Mouse (Mus musculus): ENCODE results near the gene Gata3. TPM values are rescaled to one million over a fixed set of nuclear protein-coding genes. Genes with fewer than 3 reads are reported as not detected.

Gene Gata3
- polyA plus RNA-seq, 3 experiments from 2014 or later, result 131 to 148 (median 135) TPM

GRCm38 (mm10) chr2:9871141-9871716, 18.6 kb downstream of the Gata3 start:
- ATAC-seq, result peak; percentile 20

GRCm38 (mm10) chr2:9867092-9867825, 22.6 kb downstream of the Gata3 start:
- ATAC-seq, result peak; percentile 61

DNA sequence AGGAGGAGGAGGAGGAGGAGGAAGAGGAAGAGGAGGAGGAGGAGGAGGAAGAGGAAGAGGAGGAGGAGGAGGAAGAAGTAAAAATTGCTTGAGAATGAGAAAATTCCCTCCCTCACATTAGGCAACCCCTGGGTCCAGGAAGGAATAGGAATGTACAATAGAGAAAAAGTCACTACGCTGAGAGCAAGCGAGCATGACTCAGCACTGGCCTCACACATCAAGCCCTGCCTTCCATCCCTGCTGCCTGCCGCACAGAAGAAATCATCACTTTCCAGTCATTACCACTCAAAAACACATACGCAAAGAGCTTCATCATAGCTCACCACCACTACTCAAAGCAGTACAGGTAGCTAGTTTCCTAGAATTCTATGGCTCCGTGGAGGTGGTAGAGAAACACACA, 29.1 kb downstream of the Gata3 start:
- ATAC-seq, result no peak

DNA sequence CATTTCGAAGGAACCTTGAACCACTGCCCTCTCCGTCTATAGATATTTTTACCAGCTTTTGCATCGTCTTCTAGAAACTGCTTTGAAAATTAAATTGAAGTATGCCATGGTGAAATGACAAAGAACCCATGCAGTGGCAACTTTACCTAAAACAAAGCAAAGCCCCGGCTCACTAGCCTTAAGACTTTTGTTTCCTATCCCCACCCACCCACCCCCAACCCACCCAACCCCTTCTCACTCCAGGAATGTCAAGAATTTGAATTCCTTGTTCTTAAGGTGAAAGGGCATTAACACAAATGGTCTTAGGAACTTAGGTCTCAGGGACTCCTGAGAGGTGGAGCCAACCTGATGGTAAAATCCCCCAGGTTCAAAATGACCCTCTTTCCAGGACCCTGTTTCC, 34.0 kb downstream of the Gata3 start:
- no peak for ATAC-seq

DNA sequence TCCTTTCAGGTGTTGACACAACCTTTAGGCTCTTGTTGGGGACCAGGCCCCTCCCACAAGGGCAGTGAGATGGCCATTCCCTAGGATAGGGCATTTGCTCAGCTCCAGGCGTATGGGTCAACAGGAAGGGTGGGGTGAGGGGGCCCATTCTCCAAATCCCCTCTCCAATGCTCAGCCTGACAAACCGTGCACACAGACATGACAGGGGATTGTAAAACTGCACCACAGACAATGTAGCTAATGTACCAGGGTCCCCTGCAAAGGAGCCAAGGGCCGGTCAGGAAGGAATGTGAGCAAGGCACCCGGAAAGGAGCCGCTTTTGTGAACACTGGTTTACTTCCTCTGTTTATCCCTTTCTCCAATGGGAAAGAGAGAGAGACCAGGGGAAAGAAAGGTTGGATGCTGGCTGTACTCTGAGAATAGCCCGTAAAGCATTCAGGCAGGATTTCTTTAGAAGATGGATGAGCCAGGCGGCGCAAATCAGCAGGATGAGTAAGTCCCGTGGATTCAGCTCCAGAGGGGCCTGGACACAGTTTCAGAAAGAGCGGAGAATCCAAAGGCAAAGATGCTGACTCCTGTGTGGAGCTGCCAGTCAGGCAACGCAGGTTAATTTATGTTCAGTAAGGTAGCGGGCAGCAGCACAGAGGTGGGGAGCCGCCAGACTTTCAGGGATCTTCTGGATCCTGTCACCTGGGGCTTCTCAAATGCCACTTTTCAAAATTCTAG, 36.8 kb downstream of the Gata3 start:
- ATAC-seq, result no peak

DNA sequence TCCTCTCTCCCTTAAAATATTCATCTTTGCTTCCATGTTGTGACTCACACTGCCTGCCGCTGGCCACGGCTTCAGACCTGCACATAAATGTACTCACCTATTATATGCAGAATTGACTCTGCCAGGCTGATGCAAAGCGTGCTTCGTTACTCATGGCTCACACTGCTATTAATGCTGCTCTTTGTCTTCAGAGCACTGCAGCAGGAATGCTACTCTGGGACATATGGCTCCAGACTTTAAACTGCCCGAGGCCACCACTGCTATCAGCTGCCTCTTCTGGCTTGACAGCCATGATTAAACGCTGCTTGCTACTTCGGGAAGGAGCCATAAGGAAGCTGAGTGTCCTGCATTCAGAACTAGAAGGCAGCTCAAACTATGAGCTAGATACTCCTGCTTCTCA, 54.6 kb downstream of the Gata3 start:
- ATAC-seq, result no peak

- ATAC-seq, result no peak
Measured at GRCm38 (mm10) chr2:9833712-9834111, 56.1 kb downstream of the Gata3 start.

DNA sequence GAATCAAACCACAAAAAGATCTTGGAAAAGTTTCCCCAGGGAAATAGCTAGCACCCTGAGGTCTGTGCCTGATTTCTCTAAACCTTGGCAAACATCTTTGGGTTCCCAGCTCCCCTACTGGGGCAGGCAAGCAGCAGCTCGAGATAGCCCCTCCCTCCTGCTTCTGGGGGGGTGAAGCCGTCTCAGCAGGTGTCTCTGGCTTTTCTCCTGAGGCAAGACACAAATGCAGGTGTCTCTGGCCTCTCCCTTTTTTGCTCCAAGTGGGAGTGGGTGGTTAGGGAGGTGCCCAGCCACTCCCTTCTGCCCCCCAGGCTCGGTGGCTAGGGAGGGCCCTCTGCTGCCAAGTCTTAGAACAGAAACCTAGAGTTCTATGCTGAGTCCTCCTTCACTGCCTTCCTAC, 62.2 kb downstream of the Gata3 start:
- ATAC-seq, result no peak

DNA sequence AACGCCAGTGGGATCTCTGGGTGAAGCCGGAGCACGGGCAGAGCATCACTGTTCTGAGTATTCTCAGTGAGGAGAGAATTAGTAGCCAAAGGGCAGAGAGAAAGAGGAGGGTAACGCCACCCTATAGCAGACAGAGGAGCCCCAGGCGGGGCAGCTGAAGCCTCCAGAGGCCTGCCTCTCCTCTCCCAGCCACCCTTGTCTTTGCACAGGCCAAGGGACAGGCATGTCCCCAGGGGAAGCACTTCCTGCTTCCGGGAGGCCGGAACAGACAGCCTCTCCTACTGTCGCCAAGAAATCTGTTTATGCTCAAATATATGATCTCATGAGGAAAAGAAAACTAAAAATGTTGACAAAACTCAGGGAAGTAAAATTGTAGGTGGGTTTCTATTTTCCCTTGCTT, 69.2 kb downstream of the Gata3 start:
- ATAC-seq, result no peak

DNA sequence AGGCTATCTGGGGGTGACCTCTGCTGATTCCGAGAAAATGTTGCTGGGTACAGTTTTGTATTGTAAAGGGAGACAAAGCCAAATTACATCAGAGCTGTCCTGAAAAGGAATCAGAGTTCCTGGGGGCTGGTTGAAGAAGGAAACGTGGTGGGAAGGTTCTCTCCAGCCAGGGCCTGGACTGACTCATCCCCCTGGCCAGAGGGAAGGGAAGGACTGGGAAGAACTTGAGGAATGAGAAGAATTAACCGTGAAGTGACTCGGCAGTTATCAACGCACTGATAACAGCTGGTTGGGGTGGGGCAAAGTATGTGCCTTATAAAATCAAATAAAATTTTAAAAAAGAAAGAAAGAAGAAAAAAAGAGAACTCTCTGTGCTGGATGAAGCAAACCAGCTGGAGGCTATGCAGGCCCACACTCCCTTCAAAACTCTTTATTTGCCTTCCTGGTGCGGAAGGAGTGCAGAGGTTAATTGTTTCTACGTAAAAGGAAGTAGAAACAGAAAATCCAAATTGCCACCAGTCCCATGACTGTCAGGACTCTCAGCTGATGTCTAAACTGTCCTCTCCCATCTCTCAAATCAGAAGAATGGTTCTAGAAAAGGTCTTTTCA, 71.6 kb downstream of the Gata3 start:
- no peak for ATAC-seq

Other genes starting within 250 kb of the Gata3 start
- not detected for gene 4930412O13Rik, start 8.8 kb downstream of the Gata3 start, polyA plus RNA-seq (2017; shearing (Covaris generic))
- 1 to 10 TPM in 2 of 3 experiments, not detected in 1; 1.5 to 1.6 TPM for gene 9230102O04Rik, start 494 bp downstream of the Gata3 start, polyA plus RNA-seq (2017; shearing (Covaris generic))
- gene Taf3, start 158.6 kb upstream of the Gata3 start, polyA plus RNA-seq (2017; shearing (Covaris generic)), result 10 to 100 TPM; 12.7 to 19.0 (median 17.6) TPM
- 100 to 1,000 TPM; 577 to 685 (median 654) TPM for gene Atp5c1, start 190.5 kb upstream of the Gata3 start, polyA plus RNA-seq (2017; shearing (Covaris generic))
- gene Kin, start 190.6 kb upstream of the Gata3 start, polyA plus RNA-seq (2017; shearing (Covaris generic)), result 10 to 100 TPM; 26.3 to 32.4 (median 31.1) TPM
- gene Itih2, start 241.4 kb upstream of the Gata3 start, polyA plus RNA-seq (2017; shearing (Covaris generic)), result not detected